In genomic region chr14:54687251-54687650, GRCm38 (mm10) we compare ENCODE assay signal across 9 mouse cellular contexts. TPM values are rescaled to one million over a fixed set of nuclear protein-coding genes. Genes with fewer than 3 reads are reported as not detected.
A peak's percentile ranks its signal among the peaks of the same experiment; 100 is the strongest.
DNase-seq lines count a peak whose midpoint lies in the region; ATAC-seq and TF ChIP-seq lines count a peak whose summit lies in the region.
"Had no signal": no experiment of that assay in that cellular context is flagged by ENCODE, and none has a peak within 500 bp of the region (broad histone marks: within the 10 kb centered on the region; RNA-seq: fewer than 3 reads in every experiment).

No protein-coding gene starts in this region.

- H3K9me3 ChIP-seq in heart, embryonic 15.5 days (replicated peaks) = no peaks in the 10 kb centered on the region
- no peaks in the 10 kb centered on the region for H3K9me3 ChIP-seq in MEL (replicated peaks; ENCODE audit: insufficient read depth, low read length)
- no peaks in the 10 kb centered on the region for H3K9me3 ChIP-seq in hindbrain, embryonic 10.5 days
- H3K9me3 ChIP-seq in midbrain, embryonic 12.5 days = no peaks in the 10 kb centered on the region

- TF ChIP-seq CTCF in MEL (IDR thresholded peaks at IDR 0.05 in 2 of 3, conservative IDR thresholded peaks at IDR 0.05 in 1 of 3; ENCODE audit: control insufficient read depth in 1 of 3, insufficient read depth in 1 of 3, low read depth in 2 of 3, low read length in 3 of 3, poor library complexity in 1 of 3, severe bottlenecking in 1 of 3) = no peak

- H3K27me3 ChIP-seq in heart, embryonic 15.5 days = no peaks in the 10 kb centered on the region
- H3K27me3 ChIP-seq in MEL (ENCODE audit: control insufficient read depth in 1 of 2, insufficient read depth in 2 of 2, low read length in 2 of 2) = no peaks in the 10 kb centered on the region
- H3K27me3 ChIP-seq in hindbrain, embryonic 10.5 days (ENCODE audit: insufficient read depth, poor library complexity, severe bottlenecking) = no peaks in the 10 kb centered on the region
- no peaks in the 10 kb centered on the region for H3K27me3 ChIP-seq in midbrain, embryonic 12.5 days

- WGBS in heart, embryonic 15.5 days = 4% methylated on average over 8 of the region's 8 CpGs
- WGBS in hindbrain, embryonic 10.5 days = 12% methylated on average over 8 of the region's 8 CpGs
- WGBS in midbrain, embryonic 12.5 days = 11% methylated on average over 8 of the region's 8 CpGs

- peaks cover 28% of the 10 kb centered on the region for H3K4me1 ChIP-seq in heart, embryonic 15.5 days (replicated peaks)
- H3K4me1 ChIP-seq in MEL (ENCODE audit: control insufficient read depth in 1 of 2, insufficient read depth in 2 of 2, low read length in 2 of 2) = peaks cover 2 to 8% of the 10 kb centered on the region in 2 experiments; a peak in 3 of 4 replicates
- peaks cover 22% of the 10 kb centered on the region for H3K4me1 ChIP-seq in hindbrain, embryonic 10.5 days (replicated peaks)
- peaks cover 23% of the 10 kb centered on the region for H3K4me1 ChIP-seq in midbrain, embryonic 12.5 days

- H3K9ac ChIP-seq in heart, embryonic 15.5 days = peak overlapping the region; percentile 76
- H3K9ac ChIP-seq in MEL (ENCODE audit: control insufficient read depth, low read depth, low read length, poor library complexity, severe bottlenecking) = peak overlapping the region; percentile 90
- H3K9ac ChIP-seq in midbrain, embryonic 12.5 days (replicated peaks) = peak overlapping the region; percentile 72

- peaks cover 30% of the 10 kb centered on the region for H3K36me3 ChIP-seq in heart, embryonic 15.5 days
- H3K36me3 ChIP-seq in MEL (ENCODE audit: control insufficient read depth in 1 of 2, insufficient read depth in 2 of 2, low read length in 2 of 2) = peaks cover 1 to 22% of the 10 kb centered on the region in 2 experiments
- peaks cover 49% of the 10 kb centered on the region for H3K36me3 ChIP-seq in hindbrain, embryonic 10.5 days
- peaks cover 40% of the 10 kb centered on the region for H3K36me3 ChIP-seq in midbrain, embryonic 12.5 days

- H3K4me3 ChIP-seq in heart, embryonic 15.5 days = peak overlapping the region; percentile 78
- peak overlapping the region; percentile 79 to 98 for H3K4me3 ChIP-seq in MEL (ENCODE audit: control insufficient read depth in 1 of 2, insufficient read depth in 1 of 2, low read depth in 2 of 2, low read length in 2 of 2)
- H3K4me3 ChIP-seq in hindbrain, embryonic 10.5 days = peak overlapping the region; percentile 91
- H3K4me3 ChIP-seq in midbrain, embryonic 12.5 days = peak overlapping the region; percentile 75

- peak overlapping the region; percentile 97 for H3K27ac ChIP-seq in heart, embryonic 15.5 days
- peak overlapping the region; percentile 78 for H3K27ac ChIP-seq in MEL (ENCODE audit: control insufficient read depth, low read depth, low read length)
- peak overlapping the region; percentile 98 for H3K27ac ChIP-seq in hindbrain, embryonic 10.5 days
- H3K27ac ChIP-seq in midbrain, embryonic 12.5 days (replicated peaks) = peak overlapping the region; percentile 92

- no peak for TF ChIP-seq POLR2A in MEL (IDR thresholded peaks at IDR 0.05; ENCODE audit: control insufficient read depth in 1 of 2, insufficient read depth in 1 of 2, low read depth in 1 of 2, low read length in 2 of 2, poor library complexity in 1 of 2)

- no peak for TF ChIP-seq RAD21 in MEL (IDR thresholded peaks at IDR 0.05; ENCODE audit: low read depth, low read length)

- no peak for ATAC-seq in heart, embryonic 15.5 days (replicated peaks; ENCODE audit: insufficient number of reproducible peaks, insufficient read depth, low FRiP score, low read depth)
- ATAC-seq in midbrain, embryonic 12.5 days (ENCODE audit: low FRiP score, low read depth) = no peak
- ATAC-seq in CD4-positive, CD25-positive, alpha-beta regulatory T cell, adult 4 months = no peak

- TF ChIP-seq EP300 in MEL (IDR thresholded peaks at IDR 0.05; ENCODE audit: low read depth in 1 of 2, low read length in 2 of 2) = no peak

- peaks cover 47% of the 10 kb centered on the region for H3K79me2 ChIP-seq in MEL (ENCODE audit: control insufficient read depth, insufficient read depth, low read length, poor library complexity)

- peak overlapping the region; percentile 63 for H3K4me2 ChIP-seq in heart, embryonic 15.5 days
- peak overlapping the region; percentile 71 for H3K4me2 ChIP-seq in midbrain, embryonic 12.5 days (replicated peaks)

- no peak for DNase-seq in heart, adult 18-20 months
- peak; percentile 58 for DNase-seq in MEL (ENCODE audit: low read depth, low spot score)
- no peak for DNase-seq in hindbrain, embryonic 10.5 days (ENCODE audit: low spot score)
- DNase-seq in cerebellum, adult 9-10 months = no peak
- DNase-seq in ovary, postnatal 14 days (ENCODE audit: low spot score) = no peak

TF ChIP-seq in MEL, 35 proteins besides CTCF, POLR2A, EP300 and RAD21:
- TF ChIP-seq SMC3 (IDR thresholded peaks at IDR 0.05; ENCODE audit: low read depth, low read length) (no peak), ZMIZ1 (IDR thresholded peaks at IDR 0.05; ENCODE audit: low read depth, low read length) (0 out of 2 replicates have a peak, but pooled peaks have one; percentile 3), MYB (IDR thresholded peaks at IDR 0.05; ENCODE audit: low read depth, low read length) (no peak), MXI1 (IDR thresholded peaks at IDR 0.05; ENCODE audit: low read depth, low read length) (no peak), E2F4 (IDR thresholded peaks at IDR 0.05; ENCODE audit: borderline replicate concordance, low read depth, low read length) (no peak), USF1 (IDR thresholded peaks at IDR 0.05; ENCODE audit: low read depth, low read length) (0 out of 2 replicates have a peak, but pooled peaks have one; percentile 2), ZKSCAN1 (IDR thresholded peaks at IDR 0.05; ENCODE audit: low read depth, low read length) (no peak), MAZ (IDR thresholded peaks at IDR 0.05; ENCODE audit: low read depth, low read length) (no peak; the same call in 1 of the 2 replicates), TAL1 (IDR thresholded peaks at IDR 0.05; ENCODE audit: low read length) (no peak)

RNA-seq across cellular contexts. Expression of gene Acin1, which starts 0.5 kb away (rescaled TPM):
- polyA plus RNA-seq in heart, embryonic 15.5 days (2015; fragmentation: Nextera tagmentation; extraction: Ambion mirVana) = 75.5 and 80.1 TPM in 2 replicates
- 10 to 100 TPM; 64.7 to 81.3 TPM for total RNA-seq in heart, adult 18-20 months (2021)
- 110 and 115 TPM in 2 replicates for total RNA-seq in MEL (2012; rRNA removed)
- polyA plus RNA-seq in MEL (2012; ENCODE audit: insufficient read depth in 1 of 2, insufficient read length in 2 of 2, low read depth in 1 of 2, low replicate concordance in 2 of 2, missing spikeins in 1 of 2) = 100 to 1,000 TPM; 103 to 248 TPM
- 130 and 147 TPM in 2 replicates for polyA plus RNA-seq in hindbrain, embryonic 10.5 days (2016; fragmentation: Nextera tagmentation; extraction: Ambion mirVana)
- 176 and 178 TPM in 2 replicates for polyA plus RNA-seq in midbrain, embryonic 12.5 days (2016; fragmentation: Nextera tagmentation; extraction: Ambion mirVana)
- polyA plus RNA-seq in CD4-positive, CD25-positive, alpha-beta regulatory T cell, adult 4 months (2017; shearing (Covaris generic)) = 100 to 1,000 TPM; 151 to 179 TPM

RNA-seq across cellular contexts. Expression of gene 1700123O20Rik, which starts 1.2 kb away (rescaled TPM):
- polyA plus RNA-seq in heart, embryonic 15.5 days (2015; fragmentation: Nextera tagmentation; extraction: Ambion mirVana) = 40.7 and 42.3 TPM in 2 replicates
- total RNA-seq in heart, adult 18-20 months (2021) = 10 to 100 TPM; 15.4 to 15.5 TPM
- total RNA-seq in MEL (2012; rRNA removed) = 44.2 and 47.0 TPM in 2 replicates
- 10 to 100 TPM in 1 of 2 experiments, not detected in 1; 72.8 TPM for polyA plus RNA-seq in MEL (2012; ENCODE audit: insufficient read depth in 1 of 2, insufficient read length in 2 of 2, low read depth in 1 of 2, low replicate concordance in 2 of 2, missing spikeins in 1 of 2)
- 108 and 116 TPM in 2 replicates for polyA plus RNA-seq in hindbrain, embryonic 10.5 days (2016; fragmentation: Nextera tagmentation; extraction: Ambion mirVana)
- polyA plus RNA-seq in midbrain, embryonic 12.5 days (2016; fragmentation: Nextera tagmentation; extraction: Ambion mirVana) = 84.9 and 89.0 TPM in 2 replicates
- polyA plus RNA-seq in CD4-positive, CD25-positive, alpha-beta regulatory T cell, adult 4 months (2017; shearing (Covaris generic)) = 100 to 1,000 TPM in 1 of 2 experiments, 10 to 100 TPM in 1; 98.9 to 105 TPM

RNA-seq across cellular contexts. Expression of gene Gm29776, which starts 11.4 kb away (rescaled TPM):
- polyA plus RNA-seq in heart, embryonic 15.5 days (2015; fragmentation: Nextera tagmentation; extraction: Ambion mirVana) = 0.15 and 0.16 TPM in 2 replicates
- total RNA-seq in heart, adult 18-20 months (2021) = not detected
- not detected in 2 replicates for total RNA-seq in MEL (2012; rRNA removed)
- not detected for polyA plus RNA-seq in MEL (2012; ENCODE audit: insufficient read depth in 1 of 2, insufficient read length in 2 of 2, low read depth in 1 of 2, low replicate concordance in 2 of 2, missing spikeins in 1 of 2)
- 0.14 TPM in 2 replicates for polyA plus RNA-seq in hindbrain, embryonic 10.5 days (2016; fragmentation: Nextera tagmentation; extraction: Ambion mirVana)
- polyA plus RNA-seq in midbrain, embryonic 12.5 days (2016; fragmentation: Nextera tagmentation; extraction: Ambion mirVana) = 0.09 and 0.11 TPM in 2 replicates
- polyA plus RNA-seq in CD4-positive, CD25-positive, alpha-beta regulatory T cell, adult 4 months (2017; shearing (Covaris generic)) = not detected
- total RNA-seq: hematopoietic stem cell, adult 5-6 weeks had no signal

RNA-seq across cellular contexts. Expression of gene Cebpe, which starts 24.7 kb away (rescaled TPM):
- polyA plus RNA-seq in heart, embryonic 15.5 days (2015; fragmentation: Nextera tagmentation; extraction: Ambion mirVana) = 0.10 and 0.11 TPM in 2 replicates
- not detected for total RNA-seq in heart, adult 18-20 months (2021)
- not detected in 2 replicates for total RNA-seq in MEL (2012; rRNA removed)
- polyA plus RNA-seq in MEL (2012; ENCODE audit: insufficient read depth in 1 of 2, insufficient read length in 2 of 2, low read depth in 1 of 2, low replicate concordance in 2 of 2, missing spikeins in 1 of 2) = under 1 TPM in 1 of 2 experiments, not detected in 1; 0.32 TPM
- not detected in 2 replicates for polyA plus RNA-seq in hindbrain, embryonic 10.5 days (2016; fragmentation: Nextera tagmentation; extraction: Ambion mirVana)
- polyA plus RNA-seq in midbrain, embryonic 12.5 days (2016; fragmentation: Nextera tagmentation; extraction: Ambion mirVana) = 0.38 TPM in 1 of 2 replicates, not detected in the other
- not detected for polyA plus RNA-seq in CD4-positive, CD25-positive, alpha-beta regulatory T cell, adult 4 months (2017; shearing (Covaris generic))

RNA-seq across cellular contexts. Expression of gene Cdh24, which starts 46.1 kb away (rescaled TPM):
- 1.6 and 2.1 TPM in 2 replicates for polyA plus RNA-seq in heart, embryonic 15.5 days (2015; fragmentation: Nextera tagmentation; extraction: Ambion mirVana)
- total RNA-seq in heart, adult 18-20 months (2021) = under 1 TPM; 0.12 to 0.59 TPM
- total RNA-seq in MEL (2012; rRNA removed) = 0.89 and 0.92 TPM in 2 replicates
- 1 to 10 TPM in 1 of 2 experiments, not detected in 1; 5.8 TPM for polyA plus RNA-seq in MEL (2012; ENCODE audit: insufficient read depth in 1 of 2, insufficient read length in 2 of 2, low read depth in 1 of 2, low replicate concordance in 2 of 2, missing spikeins in 1 of 2)
- polyA plus RNA-seq in hindbrain, embryonic 10.5 days (2016; fragmentation: Nextera tagmentation; extraction: Ambion mirVana) = 4.5 and 7.1 TPM in 2 replicates
- polyA plus RNA-seq in midbrain, embryonic 12.5 days (2016; fragmentation: Nextera tagmentation; extraction: Ambion mirVana) = 9.7 and 10.7 TPM in 2 replicates
- polyA plus RNA-seq in CD4-positive, CD25-positive, alpha-beta regulatory T cell, adult 4 months (2017; shearing (Covaris generic)) = under 1 TPM; 0.15 to 0.16 TPM
